Mouse (Mus musculus) cortical plate, adult 2 months (tissue): Measurements from ENCODE around the gene Hnrnpl.

ENCODE experiments used
- CTCF ChIP-seq: fragments of 200-500 bp; IDR thresholded peaks from 2 replicates; pipeline ENCODE4 v1.5.1; 2011; ENCODE audit warnings: mild to moderate bottlenecking, control low read depth, low read length; ENCODE audit not compliant: insufficient read depth; ENCODE audit errors: extremely low read depth
- POLR2A ChIP-seq: fragments of 200-500 bp; IDR thresholded peaks from 2 replicates; pipeline ENCODE4 v1.6.1; 2011; ENCODE audit warnings: mild to moderate bottlenecking, low read length, control low read depth; ENCODE audit not compliant: insufficient read depth; ENCODE audit errors: extremely low read depth

- no peak for TF ChIP-seq CTCF
- TF ChIP-seq POLR2A, result no peak
Observed at GRCm38 (mm10) chr7:28770309-28770708, 38.0 kb upstream of the Hnrnpl start.
